Mouse (Mus musculus): ENCODE results near the gene Fam71e1. TPM values are rescaled to one million over a fixed set of nuclear protein-coding genes. Genes with fewer than 3 reads are reported as not detected.

Fam71e1 gene
- polyA plus RNA-seq, 1 experiment from 2014 or later: 5.9 TPM

DNA sequence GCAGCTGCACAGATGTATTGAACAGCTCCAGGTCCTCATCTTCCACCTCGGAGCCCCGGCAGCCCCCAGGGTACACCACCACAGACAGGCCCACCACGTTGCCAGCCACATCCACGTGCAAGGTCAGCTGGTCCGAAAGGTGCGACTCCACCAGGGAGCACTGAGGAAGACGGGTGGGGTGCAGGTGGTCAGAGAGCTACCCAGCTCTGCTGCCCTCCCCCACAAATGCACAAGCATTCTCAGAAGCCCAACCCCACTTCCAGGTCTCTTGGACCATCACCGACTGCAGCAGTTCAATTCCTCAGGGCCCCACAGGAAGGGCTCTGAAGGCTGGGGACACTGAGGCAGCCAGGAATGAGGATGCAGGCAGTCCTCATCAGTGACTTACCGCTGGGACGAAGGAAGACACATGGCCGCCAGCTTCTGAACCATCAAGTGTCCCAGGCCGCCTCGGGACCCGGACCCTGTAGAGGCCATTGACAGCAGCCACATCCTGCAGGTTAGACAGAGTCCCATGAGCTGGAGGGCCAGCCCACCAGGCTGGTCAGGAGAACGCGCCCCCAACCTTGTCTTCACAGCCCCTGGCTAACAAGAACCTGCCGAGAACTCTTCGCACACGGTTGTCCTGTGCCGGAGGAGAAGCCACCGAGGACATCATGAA lies 4.1 kb upstream of the Fam71e1 start:
- H3K9me3 ChIP-seq (ENCODE audit: control insufficient read depth, low read length): no peaks in the 10 kb centered on the region
- no peak overlapping the region for H3K4me3 ChIP-seq (ENCODE audit: low read depth, low read length)
- DNase-seq (ENCODE audit: low spot score): no peak
- 94% methylated on average over 21 of the region's 21 CpGs for WGBS
- peaks cover 19% of the 10 kb centered on the region for H3K36me3 ChIP-seq (ENCODE audit: control insufficient read depth, insufficient read depth, low read length)
- H3K4me1 ChIP-seq (replicated peaks; ENCODE audit: control insufficient read depth, insufficient read depth): peaks cover 5% of the 10 kb centered on the region
- TF ChIP-seq EP300 (optimal IDR thresholded peaks at IDR 0.05): no peak
- TF ChIP-seq CTCF (IDR thresholded peaks at IDR 0.05; ENCODE audit: low read depth): no peak
- H3K27ac ChIP-seq (replicated peaks): no peak overlapping the region
- no peak for ATAC-seq (ENCODE audit: low FRiP score, low TSS enrichment)
- no peak overlapping the region for H3K4me2 ChIP-seq (replicated peaks; ENCODE audit: low read depth)
- no peak overlapping the region for H3K9ac ChIP-seq (ENCODE audit: low read length)
- no peaks in the 10 kb centered on the region for H3K27me3 ChIP-seq (ENCODE audit: control insufficient read depth, insufficient read depth, low read length)

DNA sequence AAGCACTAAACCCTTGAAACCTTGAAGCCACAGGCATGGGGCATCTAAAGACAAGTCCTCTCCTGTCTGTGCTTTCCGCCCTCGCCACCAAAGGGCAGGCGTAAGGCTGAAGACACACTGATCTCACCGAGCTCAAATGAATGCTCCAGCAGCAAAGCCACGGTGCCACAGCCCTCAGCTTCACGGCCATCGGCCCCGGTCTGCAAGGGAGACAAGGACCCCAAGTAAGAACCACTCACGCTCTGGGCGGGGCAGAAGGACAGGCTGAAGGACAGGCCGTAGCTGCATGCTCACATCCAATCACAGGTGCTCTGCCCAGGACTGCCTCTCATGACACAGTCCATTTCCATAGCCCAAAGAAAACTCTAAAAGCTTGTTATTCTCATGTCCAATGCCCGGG lies 1.7 kb upstream of the Fam71e1 start:
- 87% methylated on average over 12 of the region's 12 CpGs for WGBS
- ATAC-seq (ENCODE audit: low FRiP score, low TSS enrichment) (no peak), DNase-seq (ENCODE audit: low spot score) (no peak)
- Histone ChIP-seq H3K4me2 (replicated peaks; ENCODE audit: low read depth) (no peak overlapping the region), H3K27ac (replicated peaks) (no peak overlapping the region), H3K9ac (ENCODE audit: low read length) (no peak overlapping the region), H3K9me3 (ENCODE audit: control insufficient read depth, low read length) (no peaks in the 10 kb centered on the region), H3K4me1 (replicated peaks; ENCODE audit: control insufficient read depth, insufficient read depth) (peaks cover 5% of the 10 kb centered on the region), H3K36me3 (ENCODE audit: control insufficient read depth, insufficient read depth, low read length) (peaks cover 16% of the 10 kb centered on the region), H3K4me3 (ENCODE audit: low read depth, low read length) (no peak overlapping the region), H3K27me3 (ENCODE audit: control insufficient read depth, insufficient read depth, low read length) (no peaks in the 10 kb centered on the region)
- no peak for TF ChIP-seq EP300 (optimal IDR thresholded peaks at IDR 0.05)
- no peak for TF ChIP-seq CTCF (IDR thresholded peaks at IDR 0.05; ENCODE audit: low read depth)

DNA sequence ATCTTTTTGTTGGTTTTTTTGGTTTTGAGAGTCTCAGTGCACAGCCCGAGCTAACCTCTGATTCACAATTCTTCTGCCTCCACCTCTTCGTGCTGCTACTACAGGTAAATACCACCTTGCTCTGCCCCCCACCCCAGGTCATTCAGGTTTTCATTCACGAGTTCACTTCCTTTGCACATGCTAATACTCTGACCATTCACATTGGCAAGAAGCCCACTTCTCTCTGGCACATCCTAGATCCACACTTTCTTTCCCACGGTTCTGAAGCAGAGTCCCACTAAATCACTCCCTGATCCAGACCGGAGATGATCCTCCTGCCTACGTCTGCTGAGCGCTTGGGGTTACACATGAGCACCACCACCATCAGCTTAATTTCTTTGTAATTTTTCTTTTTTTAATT lies 1.3 kb upstream of the Fam71e1 start:
- Histone ChIP-seq H3K4me3 (ENCODE audit: low read depth, low read length) (no peak overlapping the region), H3K36me3 (ENCODE audit: control insufficient read depth, insufficient read depth, low read length) (peaks cover 14% of the 10 kb centered on the region), H3K27me3 (ENCODE audit: control insufficient read depth, insufficient read depth, low read length) (no peaks in the 10 kb centered on the region), H3K4me2 (replicated peaks; ENCODE audit: low read depth) (no peak overlapping the region; the same call in 1 of the 2 replicates), H3K9ac (ENCODE audit: low read length) (peak overlapping the region; percentile 83; the same call in 1 of the 2 replicates), H3K27ac (replicated peaks) (no peak overlapping the region), H3K9me3 (ENCODE audit: control insufficient read depth, low read length) (no peaks in the 10 kb centered on the region), H3K4me1 (replicated peaks; ENCODE audit: control insufficient read depth, insufficient read depth) (peaks cover 5% of the 10 kb centered on the region)
- DNase-seq (ENCODE audit: low spot score) (no peak), ATAC-seq (ENCODE audit: low FRiP score, low TSS enrichment) (no peak)
- no peak for TF ChIP-seq CTCF (IDR thresholded peaks at IDR 0.05; ENCODE audit: low read depth)
- no peak for TF ChIP-seq EP300 (optimal IDR thresholded peaks at IDR 0.05)
- 74% methylated on average over 7 of the region's 7 CpGs for WGBS

- WGBS: under 1% methylated on average over 26 of the region's 26 CpGs
- H3K9me3 ChIP-seq (ENCODE audit: control insufficient read depth, low read length): no peaks in the 10 kb centered on the region
- peak overlapping the region; percentile 74 for H3K9ac ChIP-seq (ENCODE audit: low read length)
- TF ChIP-seq EP300 (optimal IDR thresholded peaks at IDR 0.05) (no peak), CTCF (IDR thresholded peaks at IDR 0.05; ENCODE audit: low read depth) (peak; percentile 40; the same call in 1 of the 2 replicates)
- H3K4me3 ChIP-seq (ENCODE audit: low read depth, low read length): peak overlapping the region; percentile 79
- H3K4me2 ChIP-seq (replicated peaks; ENCODE audit: low read depth): peak overlapping the region; percentile 86
- DNase-seq (ENCODE audit: low spot score): no peak
- H3K27me3 ChIP-seq (ENCODE audit: control insufficient read depth, insufficient read depth, low read length): no peaks in the 10 kb centered on the region
- H3K27ac ChIP-seq (replicated peaks): peak overlapping the region; percentile 74
- no peak for ATAC-seq (ENCODE audit: low FRiP score, low TSS enrichment)
- peaks cover 5% of the 10 kb centered on the region for H3K4me1 ChIP-seq (replicated peaks; ENCODE audit: control insufficient read depth, insufficient read depth)
- H3K36me3 ChIP-seq (ENCODE audit: control insufficient read depth, insufficient read depth, low read length): peaks cover 6% of the 10 kb centered on the region
Measured at GRCm38 (mm10) chr7:44496771-44497109, 359 bp downstream of the Fam71e1 start.

- TF ChIP-seq CTCF (IDR thresholded peaks at IDR 0.05; ENCODE audit: low read depth) (no peak), EP300 (optimal IDR thresholded peaks at IDR 0.05) (no peak)
- H3K4me3 ChIP-seq (ENCODE audit: low read depth, low read length): no peak overlapping the region
- ATAC-seq (ENCODE audit: low FRiP score, low TSS enrichment) (no peak), DNase-seq (ENCODE audit: low spot score) (no peak)
- H3K4me2 ChIP-seq (replicated peaks; ENCODE audit: low read depth): peak overlapping the region; percentile 86; the same call in 1 of the 2 replicates
- H3K36me3 ChIP-seq (ENCODE audit: control insufficient read depth, insufficient read depth, low read length): peaks cover 3% of the 10 kb centered on the region; the same call in 1 of the 2 replicates
- H3K9me3 ChIP-seq (ENCODE audit: control insufficient read depth, low read length): no peaks in the 10 kb centered on the region
- peaks cover 5% of the 10 kb centered on the region for H3K4me1 ChIP-seq (replicated peaks; ENCODE audit: control insufficient read depth, insufficient read depth)
- H3K27me3 ChIP-seq (ENCODE audit: control insufficient read depth, insufficient read depth, low read length): no peaks in the 10 kb centered on the region
- H3K9ac ChIP-seq (ENCODE audit: low read length): no peak overlapping the region
- no peak overlapping the region for H3K27ac ChIP-seq (replicated peaks)
- WGBS: 82% methylated on average over 10 of the region's 10 CpGs
Measured at GRCm38 (mm10) chr7:44497361-44498055, 1.1 kb downstream of the Fam71e1 start.

DNA sequence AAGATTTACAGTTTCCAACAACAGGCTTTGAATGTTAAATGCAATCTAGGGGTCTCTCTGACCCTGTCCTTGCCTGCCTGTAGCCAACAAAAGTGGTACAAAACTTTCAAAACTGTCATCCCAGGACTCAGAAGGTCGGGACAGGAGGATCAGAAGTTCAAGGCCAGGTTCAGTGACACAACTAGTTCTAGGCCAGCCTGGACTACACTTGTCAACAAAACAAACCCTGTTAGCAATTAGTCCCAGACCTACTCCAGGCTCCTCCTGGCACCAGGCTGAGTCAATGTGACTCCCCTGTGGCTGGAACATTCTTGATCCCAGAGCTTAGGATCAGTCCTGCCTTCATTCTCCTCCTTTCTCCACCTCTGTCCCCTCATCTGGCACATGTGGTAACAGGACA lies 2.5 kb downstream of the Fam71e1 start:
- no peaks in the 10 kb centered on the region for H3K36me3 ChIP-seq (ENCODE audit: control insufficient read depth, insufficient read depth, low read length)
- 67% methylated on average over 1 of the region's 1 CpGs for WGBS
- H3K27me3 ChIP-seq (ENCODE audit: control insufficient read depth, insufficient read depth, low read length): no peaks in the 10 kb centered on the region
- no peak for DNase-seq (ENCODE audit: low spot score)
- peaks cover 5% of the 10 kb centered on the region for H3K4me1 ChIP-seq (replicated peaks; ENCODE audit: control insufficient read depth, insufficient read depth)
- no peak overlapping the region for H3K9ac ChIP-seq (ENCODE audit: low read length)
- TF ChIP-seq CTCF (IDR thresholded peaks at IDR 0.05; ENCODE audit: low read depth): no peak
- TF ChIP-seq EP300 (optimal IDR thresholded peaks at IDR 0.05): no peak
- H3K4me2 ChIP-seq (replicated peaks; ENCODE audit: low read depth): no peak overlapping the region
- H3K4me3 ChIP-seq (ENCODE audit: low read depth, low read length): no peak overlapping the region
- no peak for ATAC-seq (ENCODE audit: low FRiP score, low TSS enrichment)
- H3K27ac ChIP-seq (replicated peaks): no peak overlapping the region
- no peaks in the 10 kb centered on the region for H3K9me3 ChIP-seq (ENCODE audit: control insufficient read depth, low read length)
